Mouse (Mus musculus): ENCODE results near the gene Socs5. TPM values are rescaled to one million over a fixed set of nuclear protein-coding genes. Genes with fewer than 3 reads are reported as not detected.
A peak's percentile ranks its signal among the peaks of the same experiment; 100 is the strongest.

Gene Socs5
- polyA plus RNA-seq, 1 experiment from 2014 or later, result 9.2 TPM

DNA sequence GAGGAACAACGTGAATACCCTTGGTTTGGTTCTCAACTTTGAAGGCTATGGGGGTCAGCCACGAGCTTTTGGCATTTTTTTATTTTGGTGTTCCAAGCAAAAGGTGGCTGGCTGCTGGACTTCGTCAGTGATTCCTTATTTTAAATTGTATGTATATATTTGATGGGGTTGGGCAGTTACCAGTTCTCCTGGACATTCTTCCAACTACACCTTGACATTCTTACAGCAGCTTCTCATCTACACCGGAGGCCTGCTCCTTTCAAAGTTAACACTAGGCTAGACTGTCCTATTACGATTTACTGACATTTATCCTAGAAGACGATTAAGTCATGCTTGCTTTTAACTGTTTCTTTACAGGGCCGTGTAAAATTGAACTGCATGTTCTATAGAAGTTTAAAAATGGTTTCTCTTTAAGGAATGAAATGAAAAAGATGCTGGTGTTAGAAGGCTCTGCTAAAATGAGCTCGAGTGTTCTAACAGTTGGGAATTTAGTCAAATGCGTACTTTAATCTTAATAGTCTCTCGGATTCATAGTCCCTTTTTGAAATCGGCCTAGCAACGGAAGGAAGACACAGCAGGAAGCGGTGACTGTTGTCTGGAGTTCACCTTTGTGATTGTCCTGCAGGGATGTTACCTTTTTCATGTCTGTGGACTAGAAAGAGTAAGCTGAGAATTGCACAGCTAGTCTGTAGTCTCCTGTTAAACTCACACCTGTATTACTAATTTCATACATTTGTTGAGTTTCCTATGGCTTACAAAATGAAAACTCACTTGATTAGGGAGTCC lies 1.2 kb downstream of the Socs5 start:
- Histone ChIP-seq H3K4me2 (peak overlapping the region; percentile 88), H3K27me3 (replicated peaks) (no peaks in the 10 kb centered on the region), H3K4me1 (peaks cover 30% of the 10 kb centered on the region), H3K27ac (replicated peaks) (peak overlapping the region; percentile 1; the same call in 1 of the 2 replicates), H3K9ac (peak overlapping the region; percentile 98), H3K36me3 (no peaks in the 10 kb centered on the region), H3K4me3 (peak overlapping the region; percentile 82), H3K9me3 (no peaks in the 10 kb centered on the region)
- WGBS, result 52% methylated on average over 13 of the region's 13 CpGs
- ATAC-seq (ENCODE audit: extremely low read depth, insufficient number of reproducible peaks, low FRiP score, low TSS enrichment), result no peak

DNA sequence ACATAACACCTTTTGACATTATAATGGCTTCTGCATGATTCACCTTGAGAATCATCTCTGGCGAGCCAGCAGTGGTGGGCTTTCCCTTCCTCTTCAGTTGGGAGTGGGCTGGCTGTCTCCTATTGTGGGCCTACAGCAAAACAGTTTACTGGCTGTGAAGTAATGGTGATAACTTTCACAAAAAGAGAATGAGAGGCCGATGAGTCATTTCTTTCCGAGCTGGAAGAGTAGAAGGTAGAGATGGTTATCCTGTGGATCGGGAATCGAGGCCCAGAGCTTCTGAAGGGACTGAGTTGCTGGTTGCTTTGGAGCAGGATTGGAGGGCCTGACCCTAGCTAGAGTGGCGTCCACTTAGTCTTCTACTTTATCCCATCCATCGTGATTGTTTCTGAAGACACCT lies 2.0 kb downstream of the Socs5 start:
- 65% methylated on average over 7 of the region's 7 CpGs for WGBS
- no peak overlapping the region for H3K4me3 ChIP-seq
- H3K9me3 ChIP-seq, result no peaks in the 10 kb centered on the region
- H3K4me1 ChIP-seq, result peaks cover 30% of the 10 kb centered on the region
- ATAC-seq (ENCODE audit: extremely low read depth, insufficient number of reproducible peaks, low FRiP score, low TSS enrichment), result no peak
- H3K9ac ChIP-seq, result no peak overlapping the region
- H3K27me3 ChIP-seq (replicated peaks), result no peaks in the 10 kb centered on the region
- peak overlapping the region; percentile 23 for H3K4me2 ChIP-seq
- no peak overlapping the region for H3K27ac ChIP-seq (replicated peaks)
- H3K36me3 ChIP-seq, result peaks cover 2% of the 10 kb centered on the region; the same call in 1 of the 2 replicates

GRCm38 (mm10) chr17:87112852-87113592 lies 5.5 kb downstream of the Socs5 start:
- ATAC-seq (ENCODE audit: extremely low read depth, insufficient number of reproducible peaks, low FRiP score, low TSS enrichment), result no peak
- no peak overlapping the region for H3K27ac ChIP-seq (replicated peaks)

GRCm38 (mm10) chr17:87115615-87116014 lies 8.1 kb downstream of the Socs5 start:
- no peak for ATAC-seq (ENCODE audit: extremely low read depth, insufficient number of reproducible peaks, low FRiP score, low TSS enrichment)
- Histone ChIP-seq H3K27me3 (replicated peaks) (no peaks in the 10 kb centered on the region), H3K9ac (no peak overlapping the region), H3K4me1 (peaks cover 8% of the 10 kb centered on the region; the same call in 1 of the 2 replicates), H3K4me2 (no peak overlapping the region), H3K27ac (replicated peaks) (no peak overlapping the region), H3K9me3 (no peaks in the 10 kb centered on the region), H3K36me3 (peaks cover 4% of the 10 kb centered on the region; the same call in 1 of the 2 replicates), H3K4me3 (no peak overlapping the region)
- 64% methylated on average over 6 of the region's 6 CpGs for WGBS

More at GRCm38 (mm10) chr17:87112852-87113592, 5.5 kb downstream of the Socs5 start:
- no peak overlapping the region for H3K9ac ChIP-seq
- 57% methylated on average over 5 of the region's 5 CpGs for WGBS
- H3K4me1 ChIP-seq, result peaks cover 21% of the 10 kb centered on the region
- H3K4me3 ChIP-seq, result no peak overlapping the region
- no peak overlapping the region for H3K4me2 ChIP-seq
- H3K36me3 ChIP-seq, result peaks cover 4% of the 10 kb centered on the region; the same call in 1 of the 2 replicates
- no peaks in the 10 kb centered on the region for H3K27me3 ChIP-seq (replicated peaks)
- no peaks in the 10 kb centered on the region for H3K9me3 ChIP-seq

DNA sequence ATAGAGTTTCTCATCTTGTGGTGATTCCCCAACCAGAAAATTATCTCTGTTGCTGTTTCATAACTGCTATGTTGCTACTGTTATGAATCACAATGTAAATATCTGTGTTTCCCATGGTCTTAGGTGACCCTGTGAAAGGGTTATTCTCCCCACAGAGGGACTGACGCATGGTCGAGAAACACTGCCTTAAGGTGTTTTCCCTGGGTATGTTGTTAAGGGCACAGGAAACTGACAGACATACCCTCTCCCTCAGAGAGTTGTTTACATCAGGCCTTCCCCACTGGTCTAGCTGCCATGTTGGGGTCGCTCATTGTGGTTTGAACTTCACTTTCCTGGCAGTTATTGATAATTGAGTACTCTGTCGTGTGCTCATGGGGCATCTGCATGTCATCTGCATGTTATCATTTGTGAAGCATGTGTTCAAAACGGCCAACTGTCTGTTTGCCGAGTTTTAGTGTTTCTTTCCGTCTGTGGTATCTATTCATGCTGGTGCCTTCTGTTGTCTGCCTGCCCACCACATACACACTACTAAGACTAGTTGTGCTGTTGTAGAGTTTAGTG lies 11.6 kb downstream of the Socs5 start:
- Histone ChIP-seq H3K9me3 (no peaks in the 10 kb centered on the region), H3K27me3 (replicated peaks) (no peaks in the 10 kb centered on the region), H3K9ac (no peak overlapping the region), H3K4me1 (peaks cover 2% of the 10 kb centered on the region), H3K4me3 (no peak overlapping the region), H3K36me3 (peaks cover 35% of the 10 kb centered on the region), H3K27ac (replicated peaks) (no peak overlapping the region), H3K4me2 (no peak overlapping the region)
- no peak for ATAC-seq (ENCODE audit: extremely low read depth, insufficient number of reproducible peaks, low FRiP score, low TSS enrichment)
- 78% methylated on average over 7 of the region's 7 CpGs for WGBS

DNA sequence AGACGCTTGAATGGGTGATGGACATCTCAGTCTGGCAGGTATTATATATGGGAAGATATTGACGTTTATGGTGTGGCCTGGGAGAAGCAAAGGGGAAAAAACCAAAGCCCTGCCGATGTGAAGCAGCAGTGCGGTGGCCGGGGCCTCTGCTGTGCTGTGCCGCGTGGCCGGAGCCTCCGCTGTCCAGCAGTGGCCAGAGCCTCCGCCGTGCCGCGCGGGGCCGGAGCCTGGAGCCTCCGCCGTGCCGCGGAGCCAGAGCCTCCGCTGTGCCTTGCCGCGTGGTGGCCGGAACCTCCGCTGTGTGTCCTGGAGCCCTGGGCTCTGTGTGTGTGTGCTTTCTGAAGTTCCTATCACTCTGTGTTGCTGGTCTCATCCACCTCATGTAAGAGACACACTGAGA lies 17.9 kb downstream of the Socs5 start:
- Histone ChIP-seq H3K9ac (peak overlapping the region; percentile 67), H3K27ac (replicated peaks) (no peak overlapping the region), H3K4me3 (peak overlapping the region; percentile 42), H3K9me3 (peaks cover 7% of the 10 kb centered on the region; the same call in 1 of the 2 replicates), H3K36me3 (peaks cover 59% of the 10 kb centered on the region), H3K27me3 (replicated peaks) (no peaks in the 10 kb centered on the region), H3K4me1 (peaks cover 22% of the 10 kb centered on the region), H3K4me2 (peak overlapping the region; percentile 70)
- 44% methylated on average over 24 of the region's 24 CpGs for WGBS
- no peak for ATAC-seq (ENCODE audit: extremely low read depth, insufficient number of reproducible peaks, low FRiP score, low TSS enrichment)

- no peak for ATAC-seq (ENCODE audit: extremely low read depth, insufficient number of reproducible peaks, low FRiP score, low TSS enrichment)
- Histone ChIP-seq H3K9me3 (no peaks in the 10 kb centered on the region), H3K36me3 (peaks cover 42% of the 10 kb centered on the region), H3K27me3 (replicated peaks) (no peaks in the 10 kb centered on the region), H3K4me3 (no peak overlapping the region), H3K4me1 (peaks cover 2% of the 10 kb centered on the region; the same call in 1 of the 2 replicates), H3K27ac (replicated peaks) (no peak overlapping the region), H3K4me2 (no peak overlapping the region), H3K9ac (no peak overlapping the region)
- 76% methylated on average over 4 of the region's 4 CpGs for WGBS
Measured at GRCm38 (mm10) chr17:87132258-87132657, 24.8 kb downstream of the Socs5 start.

- no peak overlapping the region for H3K9ac ChIP-seq
- peaks cover 41% of the 10 kb centered on the region for H3K36me3 ChIP-seq
- H3K4me2 ChIP-seq, result peak overlapping the region; percentile 28
- no peak overlapping the region for H3K4me3 ChIP-seq
- no peak overlapping the region for H3K27ac ChIP-seq (replicated peaks)
- H3K9me3 ChIP-seq, result no peaks in the 10 kb centered on the region
- ATAC-seq (ENCODE audit: extremely low read depth, insufficient number of reproducible peaks, low FRiP score, low TSS enrichment), result no peak
- WGBS, result 66% methylated on average over 23 of the region's 23 CpGs
- no peaks in the 10 kb centered on the region for H3K27me3 ChIP-seq (replicated peaks)
- no peaks in the 10 kb centered on the region for H3K4me1 ChIP-seq
Measured at GRCm38 (mm10) chr17:87133823-87134222, 26.3 kb downstream of the Socs5 start.

- H3K27me3 ChIP-seq (replicated peaks), result no peaks in the 10 kb centered on the region
- no peaks in the 10 kb centered on the region for H3K9me3 ChIP-seq
- peaks cover 41% of the 10 kb centered on the region for H3K36me3 ChIP-seq
- no peaks in the 10 kb centered on the region for H3K4me1 ChIP-seq
- ATAC-seq (ENCODE audit: extremely low read depth, insufficient number of reproducible peaks, low FRiP score, low TSS enrichment), result no peak
- H3K27ac ChIP-seq (replicated peaks), result no peak overlapping the region
- no peak overlapping the region for H3K4me3 ChIP-seq
- no peak overlapping the region for H3K9ac ChIP-seq
- WGBS, result 92% methylated on average over 24 of the region's 24 CpGs
- H3K4me2 ChIP-seq, result no peak overlapping the region
Measured at GRCm38 (mm10) chr17:87134631-87135030, 27.2 kb downstream of the Socs5 start.

DNA sequence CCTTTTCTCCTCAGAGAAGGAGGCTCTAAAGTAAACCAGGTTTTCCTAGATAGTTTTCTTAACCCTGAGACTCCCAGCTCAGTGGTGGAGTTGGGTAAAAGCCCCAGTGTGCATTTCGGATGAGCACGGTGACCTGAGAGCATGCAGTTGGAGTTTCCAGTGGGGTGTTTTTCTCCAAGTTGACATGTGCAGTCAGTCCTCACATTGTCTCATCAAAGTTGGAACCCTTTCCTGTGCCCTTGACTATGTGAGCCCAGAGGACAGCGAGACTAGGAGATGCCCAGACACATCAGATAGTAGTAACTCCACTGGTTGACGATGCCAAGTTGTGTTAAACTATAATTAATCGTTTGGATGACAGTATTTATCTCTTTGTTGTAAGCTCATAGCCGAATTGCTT lies 28.3 kb downstream of the Socs5 start:
- Histone ChIP-seq H3K4me1 (no peaks in the 10 kb centered on the region), H3K4me3 (no peak overlapping the region), H3K9me3 (no peaks in the 10 kb centered on the region), H3K27me3 (replicated peaks) (no peaks in the 10 kb centered on the region), H3K4me2 (no peak overlapping the region), H3K27ac (replicated peaks) (no peak overlapping the region), H3K9ac (no peak overlapping the region), H3K36me3 (peaks cover 41% of the 10 kb centered on the region)
- 76% methylated on average over 6 of the region's 6 CpGs for WGBS
- no peak for ATAC-seq (ENCODE audit: extremely low read depth, insufficient number of reproducible peaks, low FRiP score, low TSS enrichment)

GRCm38 (mm10) chr17:87141188-87141935 lies 33.9 kb downstream of the Socs5 start:
- WGBS, result 76% methylated on average over 9 of the region's 9 CpGs

More at GRCm38 (mm10) chr17:87141188-87141935, 33.9 kb downstream of the Socs5 start:
- Histone ChIP-seq H3K36me3 (peaks cover 9% of the 10 kb centered on the region), H3K4me3 (no peak overlapping the region), H3K27ac (replicated peaks) (no peak overlapping the region), H3K9me3 (no peaks in the 10 kb centered on the region), H3K4me1 (peaks cover 4% of the 10 kb centered on the region; the same call in 1 of the 2 replicates), H3K27me3 (replicated peaks) (no peaks in the 10 kb centered on the region), H3K4me2 (no peak overlapping the region), H3K9ac (no peak overlapping the region)
- ATAC-seq (ENCODE audit: extremely low read depth, insufficient number of reproducible peaks, low FRiP score, low TSS enrichment), result no peak

Measured in heart, embryonic 13.5 days (tissue).